Mouse (Mus musculus) neural tube, embryonic 11.5 days (tissue): ENCODE measurements at regions not wholly inside any gene's neighbourhood (a gene's known extent, or its start where the extent isn't known, plus 50 kb on each side); places are given as distances from the start of the nearest gene placed in this dataset.

Source experiments
- ATAC-seq: fragments of 200-750 bp; cut with Nextera tagmentation; 2 replicates; pipeline ENCODE4 v1.8.0; 2017; ENCODE audit warnings: moderate number of reproducible peaks, mild to moderate bottlenecking, moderate TSS enrichment, moderate library complexity; ENCODE audit not compliant: insufficient read depth, low FRiP score, low TSS enrichment
- DNase-seq: peaks from one replicate; pipeline ENCODE4 v3.0.0-alpha.2; 2015; ENCODE audit warnings: low spot score
- H3K27ac ChIP-seq: fragments of 300-500 bp; sonication (generic); 2 replicates; pipeline ENCODE4 v1.5.1; 2014; ENCODE audit warnings: low read depth, mild to moderate bottlenecking, low read length
- H3K27me3 ChIP-seq: fragments of 300-500 bp; sonication (generic); 2 replicates; pipeline ENCODE4 v1.6.1; 2014; ENCODE audit warnings: mild to moderate bottlenecking, low read length, mixed read lengths; ENCODE audit not compliant: control insufficient read depth, insufficient read depth
- H3K36me3 ChIP-seq: fragments of 300-500 bp; sonication (generic); 2 replicates; pipeline ENCODE4 v1.6.1; 2014; ENCODE audit warnings: mild to moderate bottlenecking, low read length, moderate library complexity, mixed read lengths; ENCODE audit not compliant: control insufficient read depth, insufficient read depth
- H3K4me1 ChIP-seq: fragments of 300-500 bp; sonication (generic); 2 replicates; pipeline ENCODE4 v1.6.1; 2014; ENCODE audit warnings: low read length, mixed read lengths; ENCODE audit not compliant: control insufficient read depth, insufficient read depth
- H3K4me2 ChIP-seq: fragments of 300-500 bp; sonication (generic); 2 replicates; pipeline ENCODE4 v1.6.1; 2014; ENCODE audit warnings: low read depth, mild to moderate bottlenecking, moderate library complexity
- H3K4me3 ChIP-seq: fragments of 300-500 bp; sonication (generic); 2 replicates; pipeline ENCODE4 v1.5.1; 2014; ENCODE audit warnings: low read depth, low read length
- H3K9ac ChIP-seq: fragments of 300-500 bp; sonication (generic); 2 replicates; pipeline ENCODE4 v1.6.1; 2014; ENCODE audit warnings: mild to moderate bottlenecking, low read length
- H3K9me3 ChIP-seq: fragments of 300-500 bp; sonication (generic); 2 replicates; pipeline ENCODE4 v1.6.1; 2016; ENCODE audit warnings: low read length; ENCODE audit not compliant: control insufficient read depth
- WGBS: fragments of 180-500 bp; shearing (Covaris S2); extraction: QIAGEN DNeasy Blood & Tissue Kit; methylation state at CpG from one replicate; pipeline ENCODE4 v1.1.7; 2014; 5-methylcytosine and 5-hydroxymethylcytosine counted together

GRCm38 (mm10) chr4:28064935-28065334 is 748.0 kb upstream of the Epha7 start:
- no peak overlapping the region for H3K27ac ChIP-seq
- H3K27me3 ChIP-seq, result no peaks in the 10 kb centered on the region
- no peaks in the 10 kb centered on the region for H3K36me3 ChIP-seq
- H3K4me2 ChIP-seq, result no peak overlapping the region
- H3K4me1 ChIP-seq, result no peaks in the 10 kb centered on the region
- H3K9me3 ChIP-seq, result no peaks in the 10 kb centered on the region
- ATAC-seq (no peak), DNase-seq (no peak)
- H3K4me3 ChIP-seq, result no peak overlapping the region
- H3K9ac ChIP-seq, result no peak overlapping the region

- no peaks in the 10 kb centered on the region for H3K27me3 ChIP-seq
- H3K4me3 ChIP-seq, result no peak overlapping the region
- H3K36me3 ChIP-seq, result no peaks in the 10 kb centered on the region
- WGBS, result 78% methylated on average over 1 of the region's 1 CpGs
- DNase-seq (no peak), ATAC-seq (no peak)
- no peak overlapping the region for H3K9ac ChIP-seq
- no peak overlapping the region for H3K27ac ChIP-seq
- no peaks in the 10 kb centered on the region for H3K4me1 ChIP-seq
- H3K4me2 ChIP-seq, result no peak overlapping the region
- H3K9me3 ChIP-seq, result no peaks in the 10 kb centered on the region
Measured at GRCm38 (mm10) chr4:28065828-28066227, 747.1 kb upstream of the Epha7 start.

GRCm38 (mm10) chr4:28079030-28079429 is 733.9 kb upstream of the Epha7 start:
- H3K27me3 ChIP-seq, result no peaks in the 10 kb centered on the region

GRCm38 (mm10) chr4:28092854-28093253 is 720.1 kb upstream of the Epha7 start:
- no peaks in the 10 kb centered on the region for H3K36me3 ChIP-seq
- no peak overlapping the region for H3K27ac ChIP-seq
- no peaks in the 10 kb centered on the region for H3K27me3 ChIP-seq
- ATAC-seq, result no peak
- WGBS, result 66% methylated on average over 3 of the region's 3 CpGs
- DNase-seq, result no peak
- no peaks in the 10 kb centered on the region for H3K4me1 ChIP-seq
- no peak overlapping the region for H3K4me2 ChIP-seq
- no peak overlapping the region for H3K4me3 ChIP-seq
- H3K9ac ChIP-seq, result no peak overlapping the region
- H3K9me3 ChIP-seq, result no peaks in the 10 kb centered on the region

More at GRCm38 (mm10) chr4:28079030-28079429, 733.9 kb upstream of the Epha7 start:
- Histone ChIP-seq H3K4me2 (no peak overlapping the region), H3K4me3 (no peak overlapping the region), H3K4me1 (no peaks in the 10 kb centered on the region), H3K36me3 (no peaks in the 10 kb centered on the region), H3K9me3 (no peaks in the 10 kb centered on the region), H3K27ac (no peak overlapping the region), H3K9ac (no peak overlapping the region)
- DNase-seq, result no peak
- WGBS, result 82% methylated on average over 2 of the region's 2 CpGs
- no peak for ATAC-seq

- Histone ChIP-seq H3K36me3 (no peaks in the 10 kb centered on the region), H3K4me1 (no peaks in the 10 kb centered on the region), H3K4me2 (no peak overlapping the region), H3K4me3 (no peak overlapping the region), H3K27ac (no peak overlapping the region), H3K27me3 (no peaks in the 10 kb centered on the region), H3K9ac (no peak overlapping the region), H3K9me3 (no peaks in the 10 kb centered on the region)
- WGBS, result 61% methylated on average over 8 of the region's 8 CpGs
- DNase-seq (peak; percentile 30), ATAC-seq (peak; percentile 82)
Measured at GRCm38 (mm10) chr4:28143165-28143564, 669.8 kb upstream of the Epha7 start.

GRCm38 (mm10) chr4:28155116-28155515 is 657.8 kb upstream of the Epha7 start:
- Histone ChIP-seq H3K27ac (no peak overlapping the region), H3K36me3 (no peaks in the 10 kb centered on the region), H3K27me3 (no peaks in the 10 kb centered on the region), H3K4me1 (no peaks in the 10 kb centered on the region), H3K4me3 (no peak overlapping the region), H3K9me3 (no peaks in the 10 kb centered on the region), H3K4me2 (no peak overlapping the region), H3K9ac (no peak overlapping the region)
- WGBS, result 86% methylated on average over 2 of the region's 2 CpGs
- DNase-seq (no peak), ATAC-seq (no peak)

- H3K27me3 ChIP-seq, result no peaks in the 10 kb centered on the region
- DNase-seq (peak; percentile 22), ATAC-seq (peak; percentile 100)
- H3K4me3 ChIP-seq, result no peak overlapping the region
- H3K4me2 ChIP-seq, result no peak overlapping the region
- no peaks in the 10 kb centered on the region for H3K9me3 ChIP-seq
- no peak overlapping the region for H3K9ac ChIP-seq
- 80% methylated on average over 3 of the region's 3 CpGs for WGBS
- no peak overlapping the region for H3K27ac ChIP-seq
- no peaks in the 10 kb centered on the region for H3K4me1 ChIP-seq
- H3K36me3 ChIP-seq, result no peaks in the 10 kb centered on the region
Measured at GRCm38 (mm10) chr4:28176771-28177170, 636.2 kb upstream of the Epha7 start.

GRCm38 (mm10) chr4:28190861-28191260 is 622.1 kb upstream of the Epha7 start:
- H3K9me3 ChIP-seq, result no peaks in the 10 kb centered on the region
- no peaks in the 10 kb centered on the region for H3K27me3 ChIP-seq
- no peak overlapping the region for H3K9ac ChIP-seq
- no peak overlapping the region for H3K27ac ChIP-seq
- no peak overlapping the region for H3K4me2 ChIP-seq
- no peaks in the 10 kb centered on the region for H3K4me1 ChIP-seq
- DNase-seq, result peak; percentile 10
- no peak overlapping the region for H3K4me3 ChIP-seq
- H3K36me3 ChIP-seq, result no peaks in the 10 kb centered on the region
- no peak for ATAC-seq
- 52% methylated on average over 5 of the region's 5 CpGs for WGBS

GRCm38 (mm10) chr4:28227594-28228208 is 585.2 kb upstream of the Epha7 start:
- Histone ChIP-seq H3K4me1 (no peaks in the 10 kb centered on the region), H3K27ac (no peak overlapping the region)
- peak; percentile 78 for ATAC-seq

More at GRCm38 (mm10) chr4:28227594-28228208, 585.2 kb upstream of the Epha7 start:
- Histone ChIP-seq H3K9ac (no peak overlapping the region), H3K4me2 (no peak overlapping the region), H3K27me3 (no peaks in the 10 kb centered on the region), H3K36me3 (no peaks in the 10 kb centered on the region), H3K4me3 (no peak overlapping the region), H3K9me3 (no peaks in the 10 kb centered on the region)
- 48% methylated on average over 2 of the region's 2 CpGs for WGBS
- DNase-seq, result no peak
